Mouse (Mus musculus) ES-E14 (cell line): Measurements from ENCODE around the gene Dpp6.

Experiments
- CHD2 ChIP-seq: IDR thresholded peaks from 2 replicates; pipeline ENCODE4 v1.6.1; 2014; ENCODE audit warnings: mild to moderate bottlenecking, low read depth, low read length, inconsistent platforms
- HCFC1 ChIP-seq: IDR thresholded peaks from 2 replicates; pipeline ENCODE4 v1.6.1; 2012; ENCODE audit warnings: low read length, inconsistent platforms, borderline replicate concordance; ENCODE audit not compliant: insufficient read depth
- ZC3H11A ChIP-seq: IDR thresholded peaks from 2 replicates; pipeline ENCODE4 v1.6.1; 2012; ENCODE audit warnings: low read depth, mild to moderate bottlenecking, inconsistent platforms, low read length, borderline replicate concordance
- ZNF384 ChIP-seq: IDR thresholded peaks from 2 replicates; pipeline ENCODE4 v1.6.1; 2012; ENCODE audit warnings: low read depth, low read length, inconsistent platforms

- TF ChIP-seq HCFC1 (no peak), ZNF384 (no peak), CHD2 (no peak), ZC3H11A (no peak)
These were observed 259.0 kb downstream of the Dpp6 start for GRCm38 (mm10) chr5:27076046-27076445.
